Mouse (Mus musculus): ENCODE results near the gene Dhps. TPM values are rescaled to one million over a fixed set of nuclear protein-coding genes. Genes with fewer than 3 reads are reported as not detected.

Dhps gene
- total RNA-seq (2014; rRNA removed; ENCODE audit: low replicate concordance) (25.9 and 48.2 TPM in 2 replicates), polyA plus RNA-seq (2015; fragmentation: Nextera tagmentation; extraction: Ambion mirVana) (45.0 and 48.3 TPM in 2 replicates)

DNA sequence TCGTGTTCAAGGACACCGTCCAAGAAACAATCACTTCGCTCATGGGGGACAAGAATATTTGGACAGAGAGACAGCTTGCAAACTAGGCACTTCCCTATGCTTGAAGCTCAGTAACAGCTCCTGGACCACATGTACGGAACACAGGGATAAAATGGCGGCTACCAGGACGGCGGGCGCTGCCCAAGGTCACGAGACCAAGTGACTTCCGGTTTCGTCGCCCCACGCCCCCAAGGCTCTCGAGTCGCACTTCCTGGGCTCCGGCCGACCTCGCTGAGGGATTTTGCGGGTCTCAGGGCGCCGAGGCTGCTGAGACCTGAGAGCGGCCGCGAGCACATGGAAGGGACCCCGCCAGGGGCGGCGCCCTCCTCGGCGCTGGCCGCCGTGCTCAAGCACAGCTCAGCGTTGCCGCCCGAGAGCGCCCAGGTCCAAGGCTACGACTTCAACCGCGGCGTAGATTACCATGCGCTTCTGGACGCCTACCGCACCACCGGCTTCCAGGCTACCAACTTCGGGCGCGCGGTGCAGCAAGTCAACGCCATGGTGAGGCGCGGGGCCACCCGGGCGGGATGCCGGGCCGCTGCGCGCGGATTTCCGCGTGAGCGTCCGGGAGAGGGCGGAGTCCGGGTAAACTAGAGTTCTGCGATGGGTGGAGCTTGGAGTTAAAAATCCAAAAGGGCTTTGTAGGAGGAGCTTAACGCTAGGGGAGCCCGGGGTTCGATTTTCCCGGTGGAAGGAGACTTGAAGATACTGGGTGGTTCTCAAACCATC, at the start of gene Dhps:
Gene Dhps (plus strand): TSS at position 244 of the 768 bp plus-strand sequence.
- peak; percentile 93 for ATAC-seq (ENCODE audit: insufficient read depth, low read depth)
- Histone ChIP-seq H3K27me3 (ENCODE audit: control insufficient read depth, insufficient read depth, low read length) (no peaks in the 10 kb centered on the region), H3K36me3 (replicated peaks; ENCODE audit: control insufficient read depth, insufficient read depth, low read length) (peaks cover 33% of the 10 kb centered on the region), H3K9ac (replicated peaks; ENCODE audit: low read depth, low read length) (peak within 1 kb of the TSS; percentile 84), H3K9me3 (replicated peaks; ENCODE audit: control insufficient read depth, low read length) (no peaks in the 10 kb centered on the region), H3K4me3 (ENCODE audit: low read depth, low read length) (peak within 1 kb of the TSS; percentile 83), H3K27ac (ENCODE audit: low read depth) (peak within 1 kb of the TSS; percentile 92), H3K4me1 (ENCODE audit: control insufficient read depth, insufficient read depth) (peaks cover 6% of the 10 kb centered on the region; the same call in 1 of the 2 replicates), H3K4me2 (ENCODE audit: low read depth, low read length) (peak within 1 kb of the TSS; percentile 67)
- peak; percentile 38; the same call in 1 of the 2 replicates for TF ChIP-seq EP300 (IDR thresholded peaks at IDR 0.05; ENCODE audit: low read depth)
- peak; percentile 8; the same call in 1 of the 2 replicates for TF ChIP-seq CTCF (IDR thresholded peaks at IDR 0.05; ENCODE audit: low read depth)
- under 1% methylated on average over 68 of the region's 68 CpGs for WGBS
- DNase-seq (ENCODE audit: low spot score), result peak; percentile 91

GRCm38 (mm10) chr8:85023846-85024245, 47.7 kb upstream of the Dhps start:
- no peak overlapping the region for H3K9ac ChIP-seq (replicated peaks; ENCODE audit: low read depth, low read length)
- peaks cover 31% of the 10 kb centered on the region for H3K4me1 ChIP-seq (ENCODE audit: control insufficient read depth, insufficient read depth)
- WGBS, result 95% methylated on average over 3 of the region's 3 CpGs
- DNase-seq (ENCODE audit: low spot score) (no peak), ATAC-seq (ENCODE audit: insufficient read depth, low read depth) (no peak)
- no peaks in the 10 kb centered on the region for H3K9me3 ChIP-seq (replicated peaks; ENCODE audit: control insufficient read depth, low read length)
- no peak for TF ChIP-seq CTCF (IDR thresholded peaks at IDR 0.05; ENCODE audit: low read depth)
- TF ChIP-seq EP300 (IDR thresholded peaks at IDR 0.05; ENCODE audit: low read depth), result no peak
- H3K4me2 ChIP-seq (ENCODE audit: low read depth, low read length), result peak overlapping the region; percentile 91; the same call in 1 of the 2 replicates
- no peak overlapping the region for H3K27ac ChIP-seq (ENCODE audit: low read depth)
- H3K4me3 ChIP-seq (ENCODE audit: low read depth, low read length), result no peak overlapping the region
- H3K27me3 ChIP-seq (ENCODE audit: control insufficient read depth, insufficient read depth, low read length), result no peaks in the 10 kb centered on the region
- H3K36me3 ChIP-seq (replicated peaks; ENCODE audit: control insufficient read depth, insufficient read depth, low read length), result peaks cover 43% of the 10 kb centered on the region

GRCm38 (mm10) chr8:85025098-85025932, 46.2 kb upstream of the Dhps start, which contains the start of gene Asna1:
Gene Asna1, minus strand, starts transcription at chr8:85025281.
- no peaks in the 10 kb centered on the region for H3K27me3 ChIP-seq (ENCODE audit: control insufficient read depth, insufficient read depth, low read length)

DNA sequence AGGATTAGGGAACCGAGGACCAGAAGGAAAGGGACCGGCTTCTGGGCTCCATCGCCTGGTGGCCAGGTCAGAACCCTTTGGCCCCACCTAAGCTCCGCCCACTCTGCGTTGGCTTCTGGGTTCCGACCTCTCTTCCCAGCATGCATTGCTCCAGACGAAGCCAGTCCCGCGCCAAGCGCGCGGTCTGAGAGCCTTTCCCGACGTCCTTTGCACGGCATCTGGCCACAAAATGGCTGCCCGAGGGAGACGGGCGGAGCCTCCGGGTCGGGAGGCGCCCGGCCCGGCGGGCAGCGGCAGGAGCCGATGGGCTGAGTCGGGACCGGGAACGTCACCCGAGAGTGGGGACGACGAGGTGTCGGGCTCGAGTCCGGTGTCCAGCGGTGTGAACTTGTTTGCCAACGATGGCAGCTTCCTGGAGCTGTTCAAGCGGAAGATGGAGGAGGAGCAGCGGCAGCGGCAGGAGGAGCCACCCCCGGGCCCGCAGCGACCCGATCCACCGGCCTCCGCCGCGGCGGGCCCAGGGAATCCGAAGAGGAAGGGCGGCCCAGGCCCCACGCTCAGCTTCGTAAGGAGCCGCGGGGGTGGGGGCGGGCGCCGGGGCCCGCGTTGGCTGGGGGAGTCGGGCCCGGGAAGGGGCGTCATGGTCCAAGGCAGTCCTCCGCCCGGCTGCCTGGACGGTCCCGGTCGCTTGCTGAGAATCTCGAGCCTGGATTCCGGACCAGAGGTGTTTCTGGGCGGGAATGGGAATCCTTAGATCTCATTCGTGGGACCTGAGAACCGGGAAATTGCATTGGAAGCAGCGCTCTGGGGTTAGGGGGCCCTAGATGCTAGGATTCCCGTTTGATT, 44.7 kb upstream of the Dhps start, which contains the start of gene Trir:
Gene Trir (plus strand): TSS at position 154 of the 846 bp plus-strand sequence.
- Histone ChIP-seq H3K4me3 (ENCODE audit: low read depth, low read length) (peak within 1 kb of the TSS; percentile 97), H3K27ac (ENCODE audit: low read depth) (peak within 1 kb of the TSS; percentile 82), H3K9ac (replicated peaks; ENCODE audit: low read depth, low read length) (peak within 1 kb of the TSS; percentile 98), H3K9me3 (replicated peaks; ENCODE audit: control insufficient read depth, low read length) (no peaks in the 10 kb centered on the region), H3K4me2 (ENCODE audit: low read depth, low read length) (peak within 1 kb of the TSS; percentile 91), H3K27me3 (ENCODE audit: control insufficient read depth, insufficient read depth, low read length) (no peaks in the 10 kb centered on the region), H3K4me1 (ENCODE audit: control insufficient read depth, insufficient read depth) (peaks cover 31% of the 10 kb centered on the region), H3K36me3 (replicated peaks; ENCODE audit: control insufficient read depth, insufficient read depth, low read length) (peaks cover 41% of the 10 kb centered on the region)
- ATAC-seq (ENCODE audit: insufficient read depth, low read depth), result peak; percentile 85
- under 1% methylated on average over 74 of the region's 75 CpGs for WGBS
- peak; percentile 98 for DNase-seq (ENCODE audit: low spot score)
- TF ChIP-seq CTCF (IDR thresholded peaks at IDR 0.05; ENCODE audit: low read depth), result no peak
- peak; percentile 46; the same call in 1 of the 2 replicates for TF ChIP-seq EP300 (IDR thresholded peaks at IDR 0.05; ENCODE audit: low read depth)

More at GRCm38 (mm10) chr8:85025098-85025932, 46.2 kb upstream of the Dhps start, which contains the start of gene Asna1:
- WGBS, result 4% methylated on average over 30 of the region's 30 CpGs
- Histone ChIP-seq H3K9ac (replicated peaks; ENCODE audit: low read depth, low read length) (peak within 1 kb of the TSS; percentile 67), H3K4me1 (ENCODE audit: control insufficient read depth, insufficient read depth) (peaks cover 31% of the 10 kb centered on the region), H3K9me3 (replicated peaks; ENCODE audit: control insufficient read depth, low read length) (no peaks in the 10 kb centered on the region), H3K4me2 (ENCODE audit: low read depth, low read length) (peak within 1 kb of the TSS; percentile 91), H3K36me3 (replicated peaks; ENCODE audit: control insufficient read depth, insufficient read depth, low read length) (peaks cover 39% of the 10 kb centered on the region), H3K27ac (ENCODE audit: low read depth) (peak within 1 kb of the TSS; percentile 75), H3K4me3 (ENCODE audit: low read depth, low read length) (peak within 1 kb of the TSS; percentile 97)
- TF ChIP-seq EP300 (IDR thresholded peaks at IDR 0.05; ENCODE audit: low read depth) (no peak), CTCF (IDR thresholded peaks at IDR 0.05; ENCODE audit: low read depth) (0 out of 2 replicates have a peak, but pooled peaks have one; percentile 0)
- peak; percentile 84 for ATAC-seq (ENCODE audit: insufficient read depth, low read depth)
- peak; percentile 98 for DNase-seq (ENCODE audit: low spot score)
